Mouse (Mus musculus): ENCODE measurements around the gene Lurap1. TPM values are rescaled to one million over a fixed set of nuclear protein-coding genes. Genes with fewer than 3 reads are reported as not detected.

Lurap1 gene
- total RNA-seq, 1 experiment: 0.49 TPM

GRCm38 (mm10) chr4:116143317-116143811 lies 7.8 kb downstream of the Lurap1 start:
- Histone ChIP-seq H3K9me3 (ENCODE audit: control insufficient read depth, insufficient read depth, low read depth, low read length) (no peaks in the 10 kb centered on the region), H3K9ac (ENCODE audit: insufficient read depth, low read depth, low read length, poor library complexity, severe bottlenecking) (no peak overlapping the region), H3K36me3 (ENCODE audit: control insufficient read depth, insufficient read depth, low read length, poor library complexity, severe bottlenecking) (no peaks in the 10 kb centered on the region), H3K4me3 (ENCODE audit: insufficient read depth in 1 of 2, low read depth in 1 of 2, low read length in 2 of 2, poor library complexity in 1 of 2, severe bottlenecking in 1 of 2) (peak overlapping the region in 1 of 2 experiments; percentile 79; a peak in 1 of 4 replicates), H3K27ac (ENCODE audit: insufficient read depth, low read depth, low read length, poor library complexity, severe bottlenecking) (no peak overlapping the region), H3K4me1 (ENCODE audit: control insufficient read depth in 2 of 2, insufficient read depth in 2 of 2, low read length in 2 of 2, poor library complexity in 1 of 2) (peaks cover 10 to 15% of the 10 kb centered on the region in 2 experiments; a peak in 3 of 4 replicates)
- in situ Hi-C loops (cut with MboI; ENCODE audit: low sequenced_read_pairs in 2 of 2, unreplicated experiment in 2 of 2): no loop called here
- DNase-seq (ENCODE audit: low read depth, low spot score): no peak
- no peak for TF ChIP-seq HCFC1 (IDR thresholded peaks at IDR 0.05; ENCODE audit: borderline replicate concordance, insufficient read depth, low read length)
- no peak for TF ChIP-seq ZNF384 (IDR thresholded peaks at IDR 0.05; ENCODE audit: low read depth, low read length)
- TF ChIP-seq MAFK (IDR thresholded peaks at IDR 0.05; ENCODE audit: insufficient read depth, low read depth, low read length): no peak
- no peak for TF ChIP-seq ZC3H11A (IDR thresholded peaks at IDR 0.05; ENCODE audit: borderline replicate concordance, low read depth, low read length)
- TF ChIP-seq CHD2 (IDR thresholded peaks at IDR 0.05; ENCODE audit: low read depth, low read length): no peak

GRCm38 (mm10) chr4:116142269-116142668 lies 8.9 kb downstream of the Lurap1 start:
- no peak overlapping the region for H3K4me3 ChIP-seq (ENCODE audit: insufficient read depth in 1 of 2, low read depth in 1 of 2, low read length in 2 of 2, poor library complexity in 1 of 2, severe bottlenecking in 1 of 2)
- H3K9me3 ChIP-seq (ENCODE audit: control insufficient read depth, insufficient read depth, low read depth, low read length): no peaks in the 10 kb centered on the region
- TF ChIP-seq HCFC1 (IDR thresholded peaks at IDR 0.05; ENCODE audit: borderline replicate concordance, insufficient read depth, low read length) (no peak), CHD2 (IDR thresholded peaks at IDR 0.05; ENCODE audit: low read depth, low read length) (no peak), MAFK (IDR thresholded peaks at IDR 0.05; ENCODE audit: insufficient read depth, low read depth, low read length) (no peak), ZNF384 (IDR thresholded peaks at IDR 0.05; ENCODE audit: low read depth, low read length) (no peak), ZC3H11A (IDR thresholded peaks at IDR 0.05; ENCODE audit: borderline replicate concordance, low read depth, low read length) (no peak)
- H3K4me1 ChIP-seq (ENCODE audit: control insufficient read depth in 2 of 2, insufficient read depth in 2 of 2, low read length in 2 of 2, poor library complexity in 1 of 2): peaks cover 10 to 18% of the 10 kb centered on the region in 2 experiments; a peak in 3 of 4 replicates
- no peaks in the 10 kb centered on the region for H3K36me3 ChIP-seq (ENCODE audit: control insufficient read depth, insufficient read depth, low read length, poor library complexity, severe bottlenecking)
- no peak overlapping the region for H3K27ac ChIP-seq (ENCODE audit: insufficient read depth, low read depth, low read length, poor library complexity, severe bottlenecking)
- in situ Hi-C loops (cut with MboI; ENCODE audit: low sequenced_read_pairs in 2 of 2, unreplicated experiment in 2 of 2): no loop called here
- no peak for DNase-seq (ENCODE audit: low read depth, low spot score)
- H3K9ac ChIP-seq (ENCODE audit: insufficient read depth, low read depth, low read length, poor library complexity, severe bottlenecking): no peak overlapping the region

- in situ Hi-C loops (cut with MboI; ENCODE audit: low sequenced_read_pairs in 2 of 2, unreplicated experiment in 2 of 2): no loop called here
- H3K9me3 ChIP-seq (ENCODE audit: control insufficient read depth, insufficient read depth, low read depth, low read length): no peaks in the 10 kb centered on the region
Measured at GRCm38 (mm10) chr4:116141736-116142135, 9.4 kb downstream of the Lurap1 start.

GRCm38 (mm10) chr4:116140801-116141574 lies 10.2 kb downstream of the Lurap1 start:
- H3K36me3 ChIP-seq (ENCODE audit: control insufficient read depth, insufficient read depth, low read length, poor library complexity, severe bottlenecking): no peaks in the 10 kb centered on the region
- no peak overlapping the region for H3K4me3 ChIP-seq (ENCODE audit: insufficient read depth in 1 of 2, low read depth in 1 of 2, low read length in 2 of 2, poor library complexity in 1 of 2, severe bottlenecking in 1 of 2)
- DNase-seq (ENCODE audit: low read depth, low spot score): no peak
- TF ChIP-seq MAFK (IDR thresholded peaks at IDR 0.05; ENCODE audit: insufficient read depth, low read depth, low read length): no peak
- no peak for TF ChIP-seq ZNF384 (IDR thresholded peaks at IDR 0.05; ENCODE audit: low read depth, low read length)
- no peak for TF ChIP-seq ZC3H11A (IDR thresholded peaks at IDR 0.05; ENCODE audit: borderline replicate concordance, low read depth, low read length)
- no peak for TF ChIP-seq HCFC1 (IDR thresholded peaks at IDR 0.05; ENCODE audit: borderline replicate concordance, insufficient read depth, low read length)
- no peak for TF ChIP-seq CHD2 (IDR thresholded peaks at IDR 0.05; ENCODE audit: low read depth, low read length)
- no peak overlapping the region for H3K9ac ChIP-seq (ENCODE audit: insufficient read depth, low read depth, low read length, poor library complexity, severe bottlenecking)
- in situ Hi-C loops (cut with MboI; ENCODE audit: low sequenced_read_pairs in 2 of 2, unreplicated experiment in 2 of 2): no loop called here
- no peaks in the 10 kb centered on the region for H3K9me3 ChIP-seq (ENCODE audit: control insufficient read depth, insufficient read depth, low read depth, low read length)
- H3K4me1 ChIP-seq (ENCODE audit: control insufficient read depth in 2 of 2, insufficient read depth in 2 of 2, low read length in 2 of 2, poor library complexity in 1 of 2): peaks cover 10 to 20% of the 10 kb centered on the region in 2 experiments; a peak in 3 of 4 replicates
- no peak overlapping the region for H3K27ac ChIP-seq (ENCODE audit: insufficient read depth, low read depth, low read length, poor library complexity, severe bottlenecking)

More at GRCm38 (mm10) chr4:116141736-116142135, 9.4 kb downstream of the Lurap1 start:
- no peak overlapping the region for H3K4me3 ChIP-seq (ENCODE audit: insufficient read depth in 1 of 2, low read depth in 1 of 2, low read length in 2 of 2, poor library complexity in 1 of 2, severe bottlenecking in 1 of 2)
- no peak for DNase-seq (ENCODE audit: low read depth, low spot score)
- H3K9ac ChIP-seq (ENCODE audit: insufficient read depth, low read depth, low read length, poor library complexity, severe bottlenecking): no peak overlapping the region
- H3K4me1 ChIP-seq (ENCODE audit: control insufficient read depth in 2 of 2, insufficient read depth in 2 of 2, low read length in 2 of 2, poor library complexity in 1 of 2): peaks cover 10 to 20% of the 10 kb centered on the region in 2 experiments; a peak in 3 of 4 replicates
- TF ChIP-seq ZNF384 (IDR thresholded peaks at IDR 0.05; ENCODE audit: low read depth, low read length): no peak
- no peak for TF ChIP-seq HCFC1 (IDR thresholded peaks at IDR 0.05; ENCODE audit: borderline replicate concordance, insufficient read depth, low read length)
- no peak for TF ChIP-seq ZC3H11A (IDR thresholded peaks at IDR 0.05; ENCODE audit: borderline replicate concordance, low read depth, low read length)
- TF ChIP-seq CHD2 (IDR thresholded peaks at IDR 0.05; ENCODE audit: low read depth, low read length): no peak
- no peak for TF ChIP-seq MAFK (IDR thresholded peaks at IDR 0.05; ENCODE audit: insufficient read depth, low read depth, low read length)
- H3K27ac ChIP-seq (ENCODE audit: insufficient read depth, low read depth, low read length, poor library complexity, severe bottlenecking): no peak overlapping the region
- no peaks in the 10 kb centered on the region for H3K36me3 ChIP-seq (ENCODE audit: control insufficient read depth, insufficient read depth, low read length, poor library complexity, severe bottlenecking)
